Mouse (Mus musculus): ENCODE measurements around the gene Gm813.

The Gm813 gene

DNA sequence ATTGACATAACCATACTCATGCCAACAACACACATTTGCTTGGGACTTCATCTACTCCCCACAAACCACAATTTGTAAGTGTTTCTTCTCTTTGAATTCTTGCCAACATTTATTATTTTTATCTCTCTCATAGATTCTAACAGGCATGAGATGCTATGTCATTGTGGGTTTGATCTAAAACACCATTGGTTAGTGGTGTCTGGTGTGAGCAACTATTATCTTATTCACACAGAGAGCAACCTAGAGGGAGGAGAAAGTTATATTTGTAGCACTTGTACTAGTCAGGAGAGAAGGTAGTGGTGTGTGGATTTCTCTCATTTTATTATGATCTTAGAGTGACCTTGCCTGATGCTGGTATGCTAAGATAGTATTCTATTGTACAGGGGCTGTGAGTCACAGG is 12.1 kb downstream of the Gm813 start:
- peak; percentile 70 for DNase-seq (ENCODE audit: low read depth)

DNA sequence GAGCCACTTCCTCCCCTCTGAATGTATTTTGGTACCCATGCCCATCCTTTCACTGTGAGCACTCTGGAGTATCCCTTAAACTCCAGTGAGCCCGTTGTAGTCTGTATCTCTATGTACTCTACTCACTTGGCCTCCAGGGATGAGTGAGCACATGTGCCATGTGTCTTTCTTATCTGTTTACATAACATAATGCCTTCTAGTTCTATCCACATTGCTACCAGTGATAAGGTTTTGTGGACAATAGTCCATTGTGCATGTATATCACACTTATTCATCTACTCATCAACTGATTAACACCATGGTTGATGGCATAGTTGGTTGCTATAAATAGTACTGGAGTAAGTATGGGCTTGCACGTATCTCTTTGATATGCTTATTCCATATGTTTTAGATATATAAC is 12.9 kb downstream of the Gm813 start:
- DNase-seq (ENCODE audit: low read depth), result no peak

DNA sequence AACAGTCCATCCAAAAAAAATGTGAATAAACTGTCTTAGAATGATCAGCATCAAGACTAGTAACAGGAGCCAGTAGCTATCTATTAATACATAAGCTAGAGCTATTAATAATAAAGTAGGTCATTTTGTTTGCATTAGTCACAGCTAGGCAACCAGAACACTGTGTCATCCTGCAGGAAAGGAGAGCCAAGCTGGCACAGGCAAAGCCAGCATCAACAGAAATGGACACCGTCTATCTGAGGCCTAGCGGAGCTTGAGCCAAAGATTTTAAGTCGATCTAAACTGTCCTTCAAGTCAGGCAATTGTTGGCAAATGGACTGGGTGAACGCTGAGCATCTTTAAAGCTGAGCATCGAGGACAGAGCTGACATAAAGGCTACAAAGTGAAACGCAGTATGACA is 15.9 kb downstream of the Gm813 start:
- DNase-seq (ENCODE audit: low read depth), result no peak

DNA sequence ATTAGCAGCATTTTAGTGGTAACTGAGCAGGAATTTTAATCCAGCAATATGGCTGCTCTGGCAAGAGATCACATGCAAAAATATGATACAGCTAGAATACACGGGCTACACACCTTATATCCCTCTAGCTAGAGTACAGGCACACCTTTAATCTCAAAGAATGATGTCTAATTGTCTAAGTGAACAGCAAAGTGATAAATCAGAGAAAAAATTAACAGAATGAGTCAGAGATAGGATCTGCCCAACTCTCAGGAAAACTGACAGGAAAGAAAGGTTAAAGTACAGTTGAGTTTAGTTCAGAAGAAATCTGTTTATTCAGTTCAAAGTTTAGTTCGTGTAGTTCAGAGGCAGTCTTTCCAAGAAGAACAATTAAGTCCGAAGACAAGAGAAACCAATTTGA is 25.5 kb downstream of the Gm813 start:
- DNase-seq (ENCODE audit: low read depth), result no peak

DNA sequence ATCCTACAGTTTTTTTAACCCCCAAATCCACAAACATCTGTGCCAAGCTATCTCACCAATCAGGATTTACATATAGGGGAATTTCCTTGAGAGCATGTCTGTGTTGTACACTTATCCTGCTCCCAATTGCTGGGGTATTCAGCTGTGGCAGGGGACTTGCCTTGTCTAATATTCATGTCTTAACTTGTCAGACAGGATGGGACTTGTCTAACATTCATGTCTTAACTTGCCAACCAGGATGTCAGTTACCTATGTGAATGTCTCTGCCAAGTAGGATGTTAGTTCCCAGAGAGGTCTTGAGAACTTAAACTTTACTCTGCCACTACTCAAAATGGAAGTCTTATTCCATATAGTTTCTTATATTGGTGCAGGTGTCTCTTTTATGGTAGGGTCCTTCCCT is 27.3 kb downstream of the Gm813 start:
- no peak for DNase-seq (ENCODE audit: low read depth)

DNA sequence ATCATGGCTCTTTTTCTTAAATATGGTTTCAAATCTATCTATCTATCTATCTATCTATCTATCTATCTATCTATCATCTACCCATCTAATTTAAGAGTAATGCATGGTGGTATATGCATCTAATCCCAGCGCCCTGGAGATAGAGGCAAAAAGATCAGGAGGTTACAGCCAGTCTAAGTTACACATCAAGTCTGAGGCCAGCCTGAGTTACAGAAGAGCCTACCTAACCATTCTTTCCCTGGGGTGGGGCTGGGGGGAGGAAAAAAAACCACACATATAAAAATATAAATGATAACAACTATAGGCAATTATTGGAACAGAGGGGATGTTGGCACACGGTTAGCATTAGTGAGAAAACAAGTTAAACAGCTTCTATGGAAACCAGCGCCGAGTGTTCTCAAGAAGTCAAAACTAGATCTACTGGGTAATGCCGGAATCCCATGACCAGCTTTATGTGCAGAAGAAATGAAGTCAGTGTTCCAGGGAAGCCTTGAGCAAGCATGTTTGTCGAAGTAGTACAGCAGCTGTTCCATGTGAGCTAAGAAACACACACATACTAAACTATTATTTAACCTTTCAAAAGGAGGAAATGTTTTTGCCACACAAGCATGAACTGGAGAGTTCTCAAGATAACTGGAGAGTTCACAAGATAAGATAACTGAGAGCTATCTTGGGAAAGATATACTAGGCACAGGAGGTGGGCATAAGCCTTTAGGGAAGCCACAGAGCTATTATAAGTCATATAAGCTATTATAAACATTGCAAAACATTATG is 42.6 kb downstream of the Gm813 start:
- DNase-seq (ENCODE audit: low read depth), result no peak

DNA sequence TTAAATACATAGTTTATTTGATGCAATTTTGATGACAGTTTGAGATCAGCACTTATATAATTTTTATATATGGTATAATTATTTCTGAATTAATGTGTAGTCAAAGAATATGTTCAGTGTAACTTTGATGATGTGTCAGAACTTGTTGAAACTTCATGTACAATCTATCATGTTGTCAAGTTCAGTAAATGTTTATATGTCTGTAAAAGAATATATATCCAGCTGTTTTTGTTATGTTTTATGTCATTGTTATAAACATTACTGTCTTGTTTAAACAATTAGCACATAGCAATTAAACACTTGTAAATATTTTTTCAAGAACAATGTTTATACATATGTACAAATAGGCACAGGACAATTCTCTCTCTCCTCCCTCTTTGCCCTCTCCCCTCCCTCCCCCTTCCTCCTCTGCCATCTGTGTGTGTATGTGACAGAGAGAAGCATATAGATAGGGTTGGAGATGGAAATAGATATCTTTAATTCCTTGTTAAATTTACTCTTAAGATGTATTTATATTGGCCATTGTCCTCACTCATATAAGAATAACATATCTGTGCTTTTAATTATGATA is 46.0 kb downstream of the Gm813 start:
- DNase-seq (ENCODE audit: low read depth), result no peak

Data from c-Kit-positive CD71-positive TER-119-negative erythroid progenitor cells, embryonic 14.5 days (primary cell).